Comparison of ENCODE assay signal across 7 mouse cellular contexts in the genomic region with DNA sequence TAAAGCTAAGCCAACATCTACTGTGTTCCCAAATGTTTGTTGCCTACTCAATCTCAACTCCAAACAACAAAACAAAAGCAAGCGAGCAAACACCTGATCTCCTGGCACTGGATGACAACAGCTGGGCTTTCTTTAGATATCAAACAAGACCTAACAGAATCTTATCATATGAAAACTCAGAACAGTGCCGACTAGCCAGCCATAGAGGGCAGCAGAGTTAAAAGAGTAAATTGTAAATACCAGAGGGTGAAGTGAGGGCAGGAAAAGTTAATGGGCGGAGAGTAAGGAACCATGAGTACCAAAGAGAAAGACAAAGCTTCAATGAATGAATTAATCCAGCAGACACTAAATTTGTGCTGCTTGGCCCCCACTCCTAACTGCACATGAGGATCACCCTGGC. TPM values are rescaled to one million over a fixed set of nuclear protein-coding genes. Genes with fewer than 3 reads are reported as not detected.
A peak's percentile ranks its signal among the peaks of the same experiment; 100 is the strongest.
DNase-seq lines count a peak whose midpoint lies in the region; ATAC-seq lines count a peak whose summit lies in the region.

No protein-coding gene starts in this region.

- H3K27ac ChIP-seq in intestine, embryonic 15.5 days, result no peak overlapping the region
- H3K27ac ChIP-seq in liver, embryonic 11.5 days (ENCODE audit: low read depth, low read length), result no peak overlapping the region

- H3K4me1 ChIP-seq in intestine, embryonic 15.5 days (replicated peaks), result peaks cover 7% of the 10 kb centered on the region; the same call in 1 of the 2 replicates
- peaks cover 23% of the 10 kb centered on the region for H3K4me1 ChIP-seq in liver, embryonic 11.5 days (replicated peaks; ENCODE audit: control insufficient read depth, insufficient read depth, low read length)

- no peak overlapping the region for H3K9ac ChIP-seq in intestine, embryonic 15.5 days
- no peak overlapping the region for H3K9ac ChIP-seq in liver, embryonic 11.5 days (ENCODE audit: low read depth, low read length)

- H3K36me3 ChIP-seq in intestine, embryonic 15.5 days, result no peaks in the 10 kb centered on the region
- H3K36me3 ChIP-seq in liver, embryonic 11.5 days (ENCODE audit: control insufficient read depth, insufficient read depth, low read length), result no peaks in the 10 kb centered on the region

- peak; percentile 80 for ATAC-seq in CD4-positive, CD25-positive, alpha-beta regulatory T cell, adult 4 months
- peak; percentile 75 for ATAC-seq in frontal cortex, adult (ENCODE audit: low TSS enrichment)
- ATAC-seq in intestine, embryonic 15.5 days, result peak; percentile 65
- ATAC-seq in liver, embryonic 11.5 days (replicated peaks; ENCODE audit: low FRiP score), result peak; percentile 73

- DNase-seq in 416B (ENCODE audit: low read depth), result peak; percentile 83
- DNase-seq in c-Kit-positive CD71-positive TER-119-negative erythroid progenitor cells, embryonic 14.5 days (ENCODE audit: low read depth), result peak; percentile 72
- DNase-seq in liver, embryonic 11.5 days (ENCODE audit: low spot score), result no peak
- DNase-seq in naive thymus-derived CD4-positive, alpha-beta T cell, adult 2 months (ENCODE audit: low read depth), result peak; percentile 87

- 11% methylated on average over 3 of the region's 3 CpGs for WGBS in intestine, embryonic 15.5 days
- WGBS in liver, embryonic 11.5 days, result 16% methylated on average over 3 of the region's 3 CpGs

- no peak overlapping the region for H3K4me3 ChIP-seq in intestine, embryonic 15.5 days (replicated peaks)
- no peak overlapping the region for H3K4me3 ChIP-seq in liver, embryonic 11.5 days (ENCODE audit: low read depth, low read length)

- no peaks in the 10 kb centered on the region for H3K9me3 ChIP-seq in intestine, embryonic 15.5 days
- H3K9me3 ChIP-seq in liver, embryonic 11.5 days (ENCODE audit: control insufficient read depth, low read length), result no peaks in the 10 kb centered on the region

- no peak overlapping the region for H3K4me2 ChIP-seq in intestine, embryonic 15.5 days (replicated peaks)
- no peak overlapping the region for H3K4me2 ChIP-seq in liver, embryonic 11.5 days

- H3K27me3 ChIP-seq in intestine, embryonic 15.5 days (replicated peaks), result no peaks in the 10 kb centered on the region
- H3K27me3 ChIP-seq in liver, embryonic 11.5 days (replicated peaks; ENCODE audit: control insufficient read depth, insufficient read depth, low read length), result no peaks in the 10 kb centered on the region

RNA-seq across cellular contexts. Expression of gene Ppp2r5a, which starts 11.8 kb away (rescaled TPM):
- 10 to 100 TPM; 44.5 to 70.5 TPM for polyA plus RNA-seq in CD4-positive, CD25-positive, alpha-beta regulatory T cell, adult 4 months (2017; shearing (Covaris generic))
- 23.7 and 27.0 TPM in 2 replicates for polyA plus RNA-seq in intestine, embryonic 15.5 days (2015; fragmentation: Nextera tagmentation; extraction: Ambion mirVana)
- 32.4 and 39.9 TPM in 2 replicates for polyA plus RNA-seq in liver, embryonic 11.5 days (2014; fragmentation: Nextera tagmentation; extraction: Ambion mirVana)
